Mouse (Mus musculus) hindbrain, embryonic 14.5 days (tissue): Measurements from ENCODE around the gene Tnrc18. TPM values are rescaled to one million over a fixed set of nuclear protein-coding genes. Genes with fewer than 3 reads are reported as not detected.

Experiments used
- ATAC-seq: fragments of 200-750 bp; cut with Nextera tagmentation; 2 replicates; pipeline ENCODE4 v1.8.0; 2017; ENCODE audit warnings: moderate number of reproducible peaks, mild to moderate bottlenecking, moderate TSS enrichment, moderate library complexity; ENCODE audit not compliant: low FRiP score
- DNase-seq: peaks from one replicate; pipeline ENCODE4 v3.0.0-alpha.2; 2015; ENCODE audit warnings: low spot score
- H3K27ac ChIP-seq: fragments of 300-500 bp; sonication (generic); 2 replicates; pipeline ENCODE4 v1.5.1; 2014; ENCODE audit warnings: mild to moderate bottlenecking, moderate library complexity
- H3K27me3 ChIP-seq: fragments of 300-500 bp; sonication (generic); 2 replicates; pipeline ENCODE4 v1.6.1; 2014; ENCODE audit warnings: mild to moderate bottlenecking, low read length, mixed read lengths; ENCODE audit not compliant: control insufficient read depth, insufficient read depth
- H3K36me3 ChIP-seq: fragments of 300-500 bp; sonication (generic); replicated peaks from 2 replicates; pipeline ENCODE4 v1.6.1; 2014; ENCODE audit not compliant: control insufficient read depth, insufficient read depth
- H3K4me1 ChIP-seq: fragments of 300-500 bp; sonication (generic); replicated peaks from 2 replicates; pipeline ENCODE4 v1.6.1; 2014; ENCODE audit warnings: antibody characterized with exemption, low read length, mixed read lengths; ENCODE audit not compliant: control insufficient read depth, insufficient read depth
- H3K4me2 ChIP-seq: fragments of 300-500 bp; sonication (generic); replicated peaks from 2 replicates; pipeline ENCODE4 v1.6.1; 2014; ENCODE audit warnings: mild to moderate bottlenecking, moderate library complexity
- H3K4me3 ChIP-seq: fragments of 300-500 bp; sonication (generic); replicated peaks from 2 replicates; pipeline ENCODE4 v1.5.1; 2014; ENCODE audit warnings: mild to moderate bottlenecking, low read length
- H3K9ac ChIP-seq: fragments of 300-500 bp; sonication (generic); 2 replicates; pipeline ENCODE4 v1.6.1; 2014
- H3K9me3 ChIP-seq: fragments of 300-500 bp; sonication (generic); 2 replicates; pipeline ENCODE4 v1.6.1; 2016; ENCODE audit warnings: low read length; ENCODE audit not compliant: control insufficient read depth
- WGBS: fragments of 180-500 bp; shearing (Covaris S2); extraction: QIAGEN DNeasy Blood & Tissue Kit; methylation state at CpG from one replicate; pipeline ENCODE4 v1.1.7; 2014; 5-methylcytosine and 5-hydroxymethylcytosine counted together
- polyA plus RNA-seq: library from polyadenylated mRNA; unstranded; fragments of >200 nt; fragmentation: Nextera tagmentation; extraction: Ambion mirVana; gene quantifications from 2 replicates; pipeline ENCODE4 v1.2.1, GENCODE M21; 2014

Tnrc18 gene
- polyA plus RNA-seq, 1 experiment from 2014 or later = 38.9 TPM

GRCm38 (mm10) chr5:142723520-142724133 is 93.8 kb downstream of the Tnrc18 start:
- Histone ChIP-seq H3K27ac (peak overlapping the region; percentile 41; the same call in 1 of the 2 replicates), H3K9me3 (no peaks in the 10 kb centered on the region), H3K27me3 (no peaks in the 10 kb centered on the region), H3K4me3 (no peak overlapping the region), H3K36me3 (peaks cover 73% of the 10 kb centered on the region), H3K9ac (no peak overlapping the region), H3K4me1 (peaks cover 7% of the 10 kb centered on the region; the same call in 1 of the 2 replicates), H3K4me2 (no peak overlapping the region)
- peak; percentile 61 for ATAC-seq
- 14% methylated on average over 7 of the region's 7 CpGs for WGBS
- peak; percentile 80 for DNase-seq

- Histone ChIP-seq H3K4me3 (no peak overlapping the region), H3K4me1 (peaks cover 7% of the 10 kb centered on the region; the same call in 1 of the 2 replicates), H3K9ac (no peak overlapping the region), H3K9me3 (no peaks in the 10 kb centered on the region), H3K27ac (no peak overlapping the region), H3K4me2 (no peak overlapping the region), H3K27me3 (no peaks in the 10 kb centered on the region), H3K36me3 (peaks cover 55% of the 10 kb centered on the region)
- DNase-seq (no peak), ATAC-seq (no peak)
- 84% methylated on average over 13 of the region's 13 CpGs for WGBS
These were observed 97.6 kb downstream of the Tnrc18 start for GRCm38 (mm10) chr5:142719897-142720296.

- 74% methylated on average over 25 of the region's 25 CpGs for WGBS
- Histone ChIP-seq H3K4me2 (no peak overlapping the region), H3K9me3 (no peaks in the 10 kb centered on the region), H3K4me3 (no peak overlapping the region), H3K36me3 (peaks cover 64% of the 10 kb centered on the region), H3K4me1 (peaks cover 4% of the 10 kb centered on the region; the same call in 1 of the 2 replicates), H3K27ac (no peak overlapping the region), H3K9ac (no peak overlapping the region), H3K27me3 (no peaks in the 10 kb centered on the region)
- ATAC-seq (no peak), DNase-seq (no peak)
These were observed 99.0 kb downstream of the Tnrc18 start for GRCm38 (mm10) chr5:142718486-142718885.

- Histone ChIP-seq H3K4me1 (no peaks in the 10 kb centered on the region; the same call in 1 of the 2 replicates), H3K9me3 (no peaks in the 10 kb centered on the region), H3K36me3 (peaks cover 64% of the 10 kb centered on the region), H3K4me3 (no peak overlapping the region), H3K4me2 (no peak overlapping the region), H3K27me3 (no peaks in the 10 kb centered on the region), H3K9ac (no peak overlapping the region), H3K27ac (no peak overlapping the region)
- DNase-seq = peak; percentile 89
- WGBS = 23% methylated on average over 4 of the region's 4 CpGs
- ATAC-seq = 0 out of 2 replicates have a peak, but pooled peaks have one; percentile 46
These were observed 99.4 kb downstream of the Tnrc18 start for GRCm38 (mm10) chr5:142718037-142718436.

- H3K9ac ChIP-seq = no peak overlapping the region
- no peak for DNase-seq
- no peaks in the 10 kb centered on the region for H3K4me1 ChIP-seq
- 88% methylated on average over 6 of the region's 6 CpGs for WGBS
- H3K4me3 ChIP-seq = no peak overlapping the region
- H3K27me3 ChIP-seq = no peaks in the 10 kb centered on the region
- ATAC-seq = no peak
- peaks cover 63% of the 10 kb centered on the region for H3K36me3 ChIP-seq
- H3K4me2 ChIP-seq = no peak overlapping the region
- no peak overlapping the region for H3K27ac ChIP-seq
- no peaks in the 10 kb centered on the region for H3K9me3 ChIP-seq
These were observed 101.4 kb downstream of the Tnrc18 start for GRCm38 (mm10) chr5:142716056-142716455.

- Histone ChIP-seq H3K9ac (no peak overlapping the region), H3K27ac (no peak overlapping the region), H3K9me3 (no peaks in the 10 kb centered on the region), H3K36me3 (peaks cover 66% of the 10 kb centered on the region), H3K27me3 (no peaks in the 10 kb centered on the region), H3K4me2 (no peak overlapping the region), H3K4me1 (no peaks in the 10 kb centered on the region), H3K4me3 (no peak overlapping the region)
- ATAC-seq (no peak), DNase-seq (no peak)
- WGBS = 88% methylated on average over 9 of the region's 9 CpGs
These were observed 102.4 kb downstream of the Tnrc18 start for GRCm38 (mm10) chr5:142715059-142715458.

GRCm38 (mm10) chr5:142713966-142714365 is 103.5 kb downstream of the Tnrc18 start:
- WGBS = 91% methylated on average over 10 of the region's 10 CpGs
- H3K36me3 ChIP-seq = peaks cover 68% of the 10 kb centered on the region
- H3K27ac ChIP-seq = no peak overlapping the region

GRCm38 (mm10) chr5:142712373-142712772 is 105.1 kb downstream of the Tnrc18 start:
- DNase-seq = no peak
- no peak overlapping the region for H3K9ac ChIP-seq
- H3K9me3 ChIP-seq = no peaks in the 10 kb centered on the region
- WGBS = 82% methylated on average over 5 of the region's 5 CpGs
- no peaks in the 10 kb centered on the region for H3K27me3 ChIP-seq
- no peak overlapping the region for H3K4me2 ChIP-seq
- H3K27ac ChIP-seq = no peak overlapping the region
- H3K36me3 ChIP-seq = peaks cover 73% of the 10 kb centered on the region
- no peak for ATAC-seq
- no peaks in the 10 kb centered on the region for H3K4me1 ChIP-seq
- H3K4me3 ChIP-seq = no peak overlapping the region

More at GRCm38 (mm10) chr5:142713966-142714365, 103.5 kb downstream of the Tnrc18 start:
- no peaks in the 10 kb centered on the region for H3K9me3 ChIP-seq
- DNase-seq = no peak
- no peak overlapping the region for H3K4me3 ChIP-seq
- H3K4me2 ChIP-seq = no peak overlapping the region
- H3K9ac ChIP-seq = no peak overlapping the region
- ATAC-seq = no peak
- H3K4me1 ChIP-seq = no peaks in the 10 kb centered on the region
- H3K27me3 ChIP-seq = no peaks in the 10 kb centered on the region

GRCm38 (mm10) chr5:142709436-142709835 is 108.0 kb downstream of the Tnrc18 start:
- Histone ChIP-seq H3K4me3 (no peak overlapping the region), H3K4me1 (no peaks in the 10 kb centered on the region), H3K9ac (no peak overlapping the region), H3K36me3 (peaks cover 69% of the 10 kb centered on the region), H3K27me3 (no peaks in the 10 kb centered on the region), H3K4me2 (no peak overlapping the region), H3K9me3 (no peaks in the 10 kb centered on the region), H3K27ac (no peak overlapping the region)
- ATAC-seq (no peak), DNase-seq (no peak)
- WGBS = 85% methylated on average over 7 of the region's 7 CpGs
